Mouse (Mus musculus): ENCODE measurements around the gene F2rl1.
"Not testable (repeated sequence)": the region's sequence is repeated elsewhere in the genome, so short reads cannot be mapped to it uniquely, and the experiment has no call there.

Gene F2rl1

DNA sequence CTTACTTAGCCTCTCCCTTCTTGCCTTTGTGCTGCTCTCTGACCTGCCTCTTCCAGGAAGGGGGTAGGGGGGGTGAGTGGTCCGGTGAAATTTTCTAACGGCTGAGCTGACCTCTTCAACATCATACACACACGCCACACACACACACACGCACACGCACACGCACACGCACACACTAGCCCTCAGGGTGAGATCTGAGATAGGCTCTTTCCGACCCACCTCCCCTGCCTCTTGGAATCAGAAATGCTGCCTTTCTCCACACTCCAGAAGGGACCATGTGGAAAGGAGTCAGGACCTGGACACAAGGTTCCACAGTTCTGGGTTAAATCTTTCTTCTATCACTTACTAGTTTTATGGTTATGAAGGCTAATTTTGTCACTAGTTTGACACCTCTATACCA lies 8.6 kb upstream of the F2rl1 start:
- no peak for DNase-seq (ENCODE audit: low spot score)

DNA sequence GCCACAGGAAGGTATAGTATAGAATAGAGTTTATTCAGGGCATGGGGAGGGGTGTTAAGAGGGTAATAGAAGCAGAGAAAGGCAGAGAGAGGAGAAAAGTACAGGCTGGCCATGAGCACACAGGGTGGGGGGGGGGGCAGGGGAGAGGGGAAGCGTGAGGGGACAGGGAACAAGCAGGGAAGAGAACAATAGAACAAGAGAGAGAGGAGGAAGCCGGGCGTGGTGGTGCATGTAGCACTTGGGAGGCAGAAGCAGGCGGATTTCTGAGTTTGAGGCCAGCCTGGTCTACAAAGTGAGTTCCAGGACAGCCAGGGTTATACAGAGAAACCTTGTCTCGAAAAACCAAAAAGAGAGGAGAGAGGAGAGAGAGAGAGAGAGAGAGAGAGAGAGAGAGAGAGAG lies 8.1 kb upstream of the F2rl1 start:
- DNase-seq (ENCODE audit: low spot score) = not testable (repeated sequence)

DNA sequence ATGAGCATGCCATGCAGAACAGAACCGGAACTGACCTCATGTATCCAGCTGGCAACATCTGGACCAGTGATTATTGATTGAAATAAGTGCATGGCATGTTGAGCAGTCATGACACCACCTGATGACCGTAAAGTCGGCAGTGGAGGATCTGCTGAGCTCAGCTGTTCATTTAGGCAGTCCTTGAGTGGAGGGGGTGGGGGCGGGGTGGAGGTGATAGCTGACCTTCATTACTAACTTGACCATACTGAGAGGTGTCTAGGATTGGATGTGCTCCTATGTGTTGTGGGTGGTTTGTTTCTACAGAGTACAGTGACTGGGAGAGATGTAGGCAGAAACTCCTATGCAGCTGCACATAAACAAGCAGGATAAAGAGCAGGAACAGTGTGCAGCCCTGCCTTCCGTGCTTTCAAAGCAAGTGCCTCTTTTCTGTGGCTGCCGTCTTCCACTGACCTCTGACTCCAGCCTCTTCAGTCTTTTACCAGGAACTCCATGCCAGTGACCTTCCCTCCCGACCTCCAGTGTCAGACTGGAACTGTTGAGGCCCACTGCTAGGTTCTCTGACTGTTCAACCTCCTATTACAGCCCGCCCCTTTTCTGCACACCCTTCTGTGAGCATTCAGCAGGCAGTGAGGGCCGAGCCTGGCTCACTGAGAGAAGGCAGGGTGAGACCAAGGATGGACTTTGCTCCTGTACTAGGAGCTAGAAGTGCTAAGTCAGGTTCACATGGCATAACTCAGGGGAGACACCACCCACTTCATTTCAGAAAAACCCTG lies 6.4 kb upstream of the F2rl1 start:
- DNase-seq (ENCODE audit: low spot score) = no peak

DNA sequence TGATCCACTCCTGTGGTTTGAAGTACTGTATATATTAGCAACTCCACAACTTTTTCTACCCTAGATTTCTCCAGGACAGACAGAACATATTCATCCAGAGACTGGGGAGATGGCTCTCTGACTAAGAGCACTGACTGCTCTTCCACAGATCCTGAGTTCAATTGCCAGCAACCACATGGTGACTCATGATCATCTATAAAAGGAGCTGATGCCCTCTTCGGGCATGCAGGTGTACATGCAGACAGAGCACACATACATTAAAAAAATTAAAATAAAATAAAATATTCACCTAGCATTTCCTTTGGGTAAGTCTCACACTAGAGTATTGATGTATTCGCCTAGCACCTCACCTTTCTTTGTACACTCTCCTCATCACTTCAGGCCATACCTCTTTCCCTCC lies 4.2 kb upstream of the F2rl1 start:
- no peak for DNase-seq (ENCODE audit: low spot score)

DNA sequence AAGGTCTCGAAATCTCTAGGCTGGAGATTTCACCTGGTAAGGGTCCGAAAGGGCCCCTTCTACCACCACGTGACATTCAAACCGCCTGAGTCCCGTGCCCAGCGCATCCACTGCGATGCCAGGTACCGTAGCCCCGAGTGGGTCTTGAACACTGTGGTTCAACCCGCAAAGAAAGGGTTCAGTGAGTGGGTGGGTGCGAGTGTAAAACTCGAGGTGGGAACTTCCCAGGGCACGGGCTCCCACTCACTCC lies 678 bp downstream of the F2rl1 start:
- DNase-seq (ENCODE audit: low spot score) = no peak

DNA sequence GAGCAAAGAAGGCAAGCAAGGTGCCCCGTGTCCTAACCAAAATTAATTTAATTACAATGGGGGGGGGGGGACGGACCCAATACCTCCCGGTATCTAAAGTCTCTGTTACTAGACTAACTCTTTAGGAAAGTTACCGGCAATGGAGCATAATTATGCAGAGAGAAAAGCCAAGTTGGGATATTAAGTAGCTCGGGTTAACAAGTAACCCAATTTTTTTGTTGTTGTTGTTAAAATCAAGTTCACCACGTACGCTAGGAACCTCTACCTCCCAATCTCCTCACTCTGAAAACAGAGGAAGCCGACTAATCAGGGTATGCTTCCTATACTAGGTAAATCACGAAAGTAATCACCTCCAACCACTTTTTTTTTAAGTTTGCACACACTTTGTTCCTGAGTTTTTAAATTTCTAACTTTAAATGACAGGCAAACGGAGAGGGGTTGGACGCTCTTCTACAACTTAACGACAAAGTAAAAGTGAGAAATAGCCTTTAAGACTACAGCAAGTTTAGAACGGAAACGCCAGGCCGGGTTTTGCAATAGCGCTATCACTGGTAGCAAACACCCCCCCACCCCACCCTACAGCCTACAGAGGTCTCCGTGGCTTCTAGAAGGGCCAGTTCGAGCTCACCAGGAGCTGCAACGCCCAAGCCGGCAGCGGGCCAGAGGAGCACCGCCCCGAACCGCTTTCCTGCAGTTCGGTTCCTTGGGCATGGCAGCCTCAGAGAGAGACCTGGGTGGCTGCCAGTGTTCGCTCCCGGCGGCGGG lies 1.2 kb downstream of the F2rl1 start:
- no peak for DNase-seq (ENCODE audit: low spot score)

DNA sequence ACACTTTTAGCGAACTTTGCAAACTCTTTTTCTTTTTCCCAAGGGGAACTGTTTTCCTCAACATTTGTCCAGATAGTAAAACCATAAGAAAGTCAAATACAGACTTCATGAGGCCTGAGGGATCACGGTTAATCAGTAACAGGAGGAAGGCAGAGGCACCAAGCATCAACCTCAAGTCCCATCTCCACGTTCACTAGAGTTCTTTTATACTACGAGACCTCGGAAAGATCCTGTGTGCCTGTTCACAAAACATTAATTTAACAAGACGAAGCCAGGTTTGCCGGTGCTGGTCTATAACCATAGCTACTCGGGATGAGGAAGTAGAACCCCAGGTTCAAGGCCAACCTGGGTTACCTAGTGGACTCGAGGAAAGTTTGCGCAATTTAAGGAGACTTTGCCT lies 2.9 kb downstream of the F2rl1 start:
- DNase-seq (ENCODE audit: low spot score) = no peak

DNA sequence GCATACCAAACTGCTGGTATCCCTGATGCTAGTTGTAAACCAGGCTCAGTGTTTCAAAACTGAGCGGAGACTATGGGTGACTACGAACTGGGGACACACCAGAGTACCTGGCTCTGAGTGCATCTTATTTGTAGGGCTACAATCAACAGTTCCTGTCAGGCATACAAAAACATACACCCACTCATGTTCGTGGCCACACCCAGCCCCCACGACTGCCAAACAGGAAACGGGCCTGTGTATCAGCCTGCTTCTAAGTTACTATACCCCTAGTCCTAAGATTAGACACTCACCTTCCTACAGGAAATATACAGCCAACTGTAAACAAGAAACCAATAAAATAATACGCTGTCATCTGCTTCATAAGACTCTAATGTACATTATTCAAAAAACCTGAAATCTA lies 4.0 kb downstream of the F2rl1 start:
- DNase-seq (ENCODE audit: low spot score) = no peak

DNA sequence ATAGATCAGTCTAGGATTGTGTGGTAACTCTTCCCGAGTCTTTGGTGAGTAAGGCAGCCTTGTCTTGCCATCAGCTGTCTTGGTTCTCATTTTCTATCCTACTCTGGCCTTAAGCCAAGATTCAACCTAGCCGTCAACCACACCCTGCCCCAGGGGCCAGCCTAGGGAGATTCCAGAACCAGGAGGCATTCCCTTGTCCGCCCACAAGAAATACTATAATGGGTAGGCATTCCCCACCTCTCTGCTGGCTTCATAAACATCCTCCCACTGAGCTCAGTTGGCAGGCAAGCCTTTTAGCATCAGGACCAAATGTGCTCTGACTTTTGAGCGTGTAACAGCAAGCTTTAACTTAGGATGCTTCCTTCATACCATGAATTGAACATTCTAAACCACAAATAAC lies 10.3 kb downstream of the F2rl1 start:
- DNase-seq (ENCODE audit: low spot score) = no peak

DNA sequence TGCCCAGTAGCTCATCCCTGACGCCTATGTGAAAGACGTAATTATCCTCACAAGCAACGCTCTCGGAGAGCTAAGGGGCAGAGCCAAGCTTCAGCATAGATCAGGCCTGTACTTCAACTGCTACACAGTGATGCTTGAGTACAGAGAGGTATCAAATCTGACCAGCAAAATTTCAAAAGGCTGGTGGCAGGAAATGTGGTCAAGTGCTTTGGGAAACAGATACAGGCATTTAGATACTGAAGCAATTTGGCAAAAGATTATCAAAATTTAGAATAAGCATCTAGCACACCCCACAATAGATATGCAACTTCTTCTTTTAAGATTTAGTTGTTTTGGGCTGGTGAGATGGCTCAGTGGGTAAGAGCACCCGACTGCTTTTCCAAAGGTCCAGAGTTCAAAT lies 15.0 kb downstream of the F2rl1 start:
- DNase-seq (ENCODE audit: low spot score) = no peak

DNA sequence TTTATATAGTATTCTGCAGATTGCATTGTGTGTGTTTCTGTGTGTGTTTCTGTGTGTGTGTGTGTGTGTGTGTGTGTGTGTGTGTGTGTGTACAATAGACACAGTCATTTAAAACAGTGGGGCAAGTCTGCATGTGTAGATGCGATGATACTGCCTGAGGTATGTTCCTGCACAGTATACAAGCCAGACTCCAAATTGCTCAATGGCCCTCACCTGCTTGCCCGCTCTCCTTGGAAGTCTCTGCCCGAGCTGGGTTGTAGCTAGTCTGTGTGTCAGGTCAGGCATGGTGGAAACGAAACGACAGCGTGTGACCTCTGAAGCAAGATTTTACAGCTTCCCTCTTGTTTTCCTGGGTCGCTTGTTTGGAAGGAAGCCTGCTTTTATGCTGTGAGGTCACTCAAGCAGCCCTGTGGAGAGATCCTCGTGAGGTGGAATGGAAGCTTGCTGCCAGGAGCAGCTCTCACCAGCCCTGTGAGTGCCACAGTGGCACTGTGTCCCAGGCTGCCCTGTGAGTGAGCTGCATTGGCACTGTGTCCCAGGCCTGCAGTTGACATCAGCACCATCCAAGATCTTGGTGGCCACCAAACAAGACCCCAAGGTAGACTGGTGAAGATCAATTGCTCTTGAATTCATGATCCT lies 21.6 kb downstream of the F2rl1 start:
- no peak for DNase-seq (ENCODE audit: low spot score)

DNA sequence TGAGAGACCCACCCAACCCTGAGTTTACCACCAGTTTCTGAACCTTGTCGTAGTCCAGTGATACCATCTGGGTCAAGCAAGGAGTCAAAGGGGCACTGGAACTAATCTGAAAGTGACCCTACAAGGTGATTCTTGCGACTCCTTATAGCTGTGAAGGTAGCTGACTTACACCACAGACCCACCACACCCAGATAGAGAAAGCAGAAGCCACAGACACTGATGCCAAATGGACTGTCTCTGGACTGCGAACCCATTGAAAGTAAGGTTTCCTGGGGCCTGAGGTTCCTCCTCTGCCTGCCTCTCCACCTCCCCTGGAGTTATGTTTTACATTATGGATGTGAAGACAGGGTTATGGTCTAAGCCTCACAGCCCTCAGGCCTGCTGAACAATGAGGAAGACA lies 28.4 kb downstream of the F2rl1 start:
- no peak for DNase-seq (ENCODE audit: low spot score)

DNA sequence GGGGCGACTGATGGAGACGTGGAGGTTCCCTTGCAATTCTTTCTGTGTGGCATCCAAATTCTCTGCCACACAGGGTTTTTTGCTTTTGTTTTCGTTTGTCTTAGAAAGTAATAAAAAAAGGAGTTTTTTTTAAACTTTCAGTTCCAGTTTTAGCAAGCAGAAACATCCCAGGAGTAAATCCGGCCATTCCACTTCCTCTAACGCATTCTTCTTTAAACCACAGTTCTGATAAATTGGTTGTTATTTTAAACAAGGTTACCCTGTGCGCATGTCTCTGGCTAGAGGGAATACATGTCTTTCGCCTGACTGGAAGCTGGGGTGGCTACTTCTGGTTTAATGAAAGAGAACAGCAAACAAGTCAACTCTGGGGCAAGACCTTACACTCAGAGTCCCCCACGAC lies 30.2 kb downstream of the F2rl1 start:
- no peak for DNase-seq (ENCODE audit: low spot score)

DNA sequence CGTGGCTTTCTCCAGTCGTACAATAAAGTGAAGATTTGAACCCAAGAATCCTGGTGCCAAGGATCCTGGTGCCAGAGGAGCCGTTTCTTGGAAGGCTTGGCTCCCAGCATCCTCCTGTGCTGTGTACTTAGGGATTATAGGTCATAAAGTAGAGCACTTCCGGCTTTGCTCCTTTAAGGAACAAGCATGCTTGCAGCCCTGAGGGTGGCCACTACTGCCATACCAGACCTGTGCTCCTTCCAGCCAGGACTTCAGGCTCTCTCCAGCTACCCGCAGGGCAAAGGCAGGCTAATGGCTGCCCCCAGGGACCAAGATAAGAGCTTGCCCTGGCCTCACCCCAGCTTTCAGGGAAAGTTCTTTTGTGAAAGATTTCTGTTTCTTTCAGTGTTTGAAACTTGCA lies 31.7 kb downstream of the F2rl1 start:
- no peak for DNase-seq (ENCODE audit: low spot score)

DNA sequence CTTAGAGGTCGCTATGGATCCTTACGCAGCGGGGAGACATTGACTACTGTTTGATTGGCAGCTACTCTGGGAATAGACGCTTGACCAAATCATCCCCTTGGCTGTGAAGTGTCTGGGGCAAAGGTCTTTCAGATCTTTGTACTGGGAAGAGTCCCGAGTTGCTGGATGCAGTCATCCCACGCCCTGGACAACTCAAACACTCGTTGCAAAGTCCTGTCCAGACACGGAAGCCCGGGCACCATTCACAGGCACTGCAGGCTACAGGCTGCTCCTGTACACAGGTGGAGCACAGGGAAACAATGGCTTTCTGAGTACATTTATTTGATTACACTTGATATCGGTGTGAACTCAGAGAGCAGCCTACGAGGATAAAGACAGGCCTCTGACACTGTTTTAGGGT lies 33.7 kb downstream of the F2rl1 start:
- DNase-seq (ENCODE audit: low spot score) = no peak

DNA sequence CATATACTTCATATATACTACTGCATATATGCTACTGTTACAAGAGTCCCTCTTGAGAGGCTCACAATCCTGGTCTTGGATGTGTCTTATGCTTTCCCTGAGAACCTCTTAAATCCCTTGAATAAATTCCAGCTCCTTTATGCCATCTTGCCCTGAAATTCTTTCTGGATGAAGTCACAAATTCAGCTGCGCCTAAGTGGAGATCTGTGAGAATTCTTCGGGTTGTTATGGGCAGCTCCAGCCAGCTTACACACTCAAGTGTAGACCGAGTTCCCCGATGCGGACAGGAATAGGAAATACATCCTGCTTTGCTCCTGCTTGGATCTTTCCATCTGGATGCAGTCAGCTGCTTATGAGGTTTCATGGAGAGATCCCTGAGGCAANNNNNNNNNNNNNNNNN lies 40.4 kb downstream of the F2rl1 start:
- DNase-seq (ENCODE audit: low spot score) = no peak

DNA sequence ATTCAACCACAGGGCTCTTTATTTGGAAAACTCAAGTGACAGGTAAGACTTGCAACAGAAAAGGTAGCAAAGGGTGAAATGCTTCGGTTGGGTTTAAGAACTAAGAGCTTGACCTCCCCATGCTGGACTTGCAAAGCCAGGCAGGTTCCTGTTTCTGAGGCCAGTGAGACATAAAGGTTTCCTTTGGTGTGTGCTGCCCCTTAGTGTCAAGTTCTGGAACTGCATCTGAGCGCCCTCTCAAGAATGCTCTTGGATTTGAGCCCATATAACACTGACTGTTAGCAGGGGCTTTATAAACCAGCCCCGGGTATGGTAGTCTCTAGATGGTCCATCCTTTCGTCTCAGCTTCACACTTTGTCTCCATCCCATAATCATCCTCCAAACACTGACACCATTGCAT lies 43.6 kb downstream of the F2rl1 start:
- peak; percentile 58 for DNase-seq (ENCODE audit: low spot score)

DNA sequence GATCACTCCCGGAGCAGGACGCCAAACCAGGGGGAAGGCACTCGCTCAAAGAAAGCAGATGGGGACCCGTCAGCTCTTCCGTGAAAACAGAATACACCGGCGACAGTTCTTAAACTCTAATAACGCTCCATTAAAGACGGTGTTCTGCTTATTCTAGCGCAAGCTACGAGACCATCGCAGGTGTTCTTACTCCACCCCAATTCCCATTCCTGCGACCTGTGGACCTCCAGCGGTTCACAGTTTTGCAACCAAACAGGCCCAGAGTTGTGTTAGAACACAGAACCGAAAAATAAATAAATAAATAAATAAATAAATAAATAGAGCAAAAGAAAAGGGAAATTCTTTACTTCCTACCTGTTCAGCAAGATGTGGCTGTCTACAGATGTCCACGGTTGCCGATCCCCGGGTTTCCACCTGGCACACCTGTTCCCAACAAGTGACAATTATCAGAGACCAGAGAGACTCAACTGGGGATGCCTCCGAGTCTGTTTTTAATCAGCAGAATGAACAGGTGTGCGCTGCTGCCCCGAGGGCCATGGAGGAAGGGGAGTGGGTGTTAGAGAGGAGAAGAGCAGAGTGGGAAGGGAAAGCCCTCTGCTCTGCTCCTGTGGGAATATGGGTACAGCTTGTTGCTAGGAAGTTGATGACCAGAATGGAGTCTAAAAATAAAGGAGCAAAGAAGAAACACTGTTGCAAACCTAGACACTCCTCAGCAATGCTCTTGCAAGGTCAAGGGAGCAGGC lies 46.2 kb downstream of the F2rl1 start, which contains the start of gene S100z:
TSS of gene S100z (minus strand) at position 51 of the 743 bp plus-strand sequence.
- DNase-seq (ENCODE audit: low spot score) = no peak

DNA sequence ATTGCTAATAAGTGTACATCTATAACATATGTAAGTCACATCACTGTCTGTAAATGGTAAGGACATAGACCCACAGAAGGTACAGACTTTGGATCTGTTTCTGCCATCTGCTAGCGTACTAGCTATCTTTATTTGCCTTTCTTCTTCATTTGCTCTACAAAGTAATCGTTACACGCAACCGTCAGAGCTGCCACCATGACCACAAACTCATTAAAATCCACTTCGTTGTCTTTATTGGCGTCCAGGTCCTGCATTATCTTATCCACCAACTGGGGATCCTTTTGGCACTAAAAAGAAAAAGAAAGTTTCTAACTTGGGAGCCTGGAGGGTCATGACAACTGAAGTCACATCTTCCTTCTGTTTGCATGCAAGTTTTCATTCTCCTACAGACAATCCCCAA lies 47.9 kb downstream of the F2rl1 start:
- DNase-seq (ENCODE audit: low spot score) = no peak

DNA sequence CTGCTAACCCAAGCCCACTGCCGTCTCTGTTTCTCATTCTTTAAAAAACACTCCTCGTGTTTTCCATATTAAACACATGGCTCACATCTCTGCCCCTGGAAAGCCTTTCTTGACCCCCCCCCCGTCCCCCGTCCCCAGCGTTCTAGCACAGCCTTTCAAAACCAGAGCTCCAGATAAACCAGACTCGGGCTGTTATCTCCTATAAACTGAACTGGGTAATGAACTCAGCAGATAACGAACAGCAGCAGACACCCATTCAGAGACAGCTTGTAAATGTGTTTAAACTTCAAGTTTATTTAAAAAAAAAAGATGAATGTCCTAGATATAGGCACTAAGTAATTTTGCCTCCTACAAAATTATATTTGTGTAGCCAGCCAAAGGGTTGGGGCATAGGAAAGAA lies 49.9 kb downstream of the F2rl1 start:
- DNase-seq (ENCODE audit: low spot score) = no peak

DNA sequence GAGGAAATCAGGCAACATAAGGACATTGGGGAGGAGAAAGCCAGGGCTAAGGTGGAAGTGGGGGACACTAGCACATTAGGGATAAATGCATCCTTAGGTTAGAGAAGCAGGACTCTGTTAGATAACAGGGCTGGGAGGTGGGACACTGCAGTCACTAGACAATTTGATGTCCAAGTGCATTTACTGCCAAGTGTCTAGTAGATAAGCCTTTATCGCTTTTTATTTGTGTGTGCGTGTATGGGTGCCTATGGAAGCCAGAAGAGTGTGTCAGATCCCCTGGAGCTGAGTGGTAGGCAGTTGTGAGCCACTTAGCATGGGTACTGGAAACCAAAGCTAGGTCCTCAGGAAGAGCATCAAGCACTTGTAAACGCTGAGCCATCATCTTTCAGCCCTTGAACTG lies 50.7 kb downstream of the F2rl1 start:
- DNase-seq (ENCODE audit: low spot score) = no peak

DNA sequence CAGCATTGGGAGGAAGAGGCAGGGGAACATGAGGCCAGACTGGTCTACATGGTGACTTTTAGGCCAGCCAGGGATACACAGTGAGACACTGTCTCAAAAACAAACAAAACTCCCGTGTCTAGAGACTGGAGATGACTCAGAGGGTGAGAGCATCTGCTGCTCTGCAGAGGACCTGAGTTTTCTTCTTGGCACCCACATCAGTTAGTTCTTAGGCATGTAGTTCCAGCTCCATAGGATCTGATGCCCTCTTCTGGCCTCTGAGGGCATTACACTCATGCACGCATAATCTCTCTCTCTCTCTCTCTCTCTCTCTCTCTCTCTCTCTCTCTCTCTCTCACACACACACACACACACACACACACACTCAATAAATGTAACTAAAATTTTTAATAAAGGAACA lies 54.1 kb downstream of the F2rl1 start:
- no peak for DNase-seq (ENCODE audit: low spot score)
